Mouse (Mus musculus): ENCODE data around the gene Tmem141. TPM values are rescaled to one million over a fixed set of nuclear protein-coding genes. Genes with fewer than 3 reads are reported as not detected.
A peak's percentile ranks its signal among the peaks of the same experiment; 100 is the strongest.

Tmem141 gene
- polyA plus RNA-seq, 1 experiment = 0.15 TPM

DNA sequence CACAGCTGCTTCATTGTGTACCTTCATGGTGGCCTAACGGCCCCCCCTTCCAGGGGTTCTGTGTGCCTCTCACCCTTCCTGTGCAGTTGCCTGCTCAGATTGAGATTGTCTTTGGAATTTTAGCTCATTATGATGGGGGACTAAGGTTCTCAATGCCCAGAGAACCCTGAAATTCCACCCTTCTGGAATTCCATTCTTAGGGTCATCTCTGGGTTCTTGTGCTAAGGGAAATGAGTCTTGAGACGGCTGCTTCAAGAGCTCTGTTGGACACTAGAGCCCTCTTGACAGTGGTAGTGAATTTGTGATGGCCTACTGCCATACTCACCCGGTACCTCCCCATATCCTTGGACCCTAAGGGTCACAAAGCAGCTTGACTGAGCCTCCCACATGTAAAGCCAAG, 4.2 kb downstream of the Tmem141 start, which contains the start of gene Ccdc183:
TSS of gene Ccdc183 (minus strand) at position 101 of the 400 bp plus-strand sequence.
- no peak for TF ChIP-seq TAL1 (IDR thresholded peaks at IDR 0.05; ENCODE audit: low read length)
- no peak for TF ChIP-seq GATA1 (IDR thresholded peaks at IDR 0.05; ENCODE audit: low read length)
- H3K9me3 ChIP-seq (ENCODE audit: control insufficient read depth, low read length) = no peaks in the 10 kb centered on the region
- peaks cover 9% of the 10 kb centered on the region for H3K4me1 ChIP-seq (ENCODE audit: control insufficient read depth)
- H3K4me3 ChIP-seq (replicated peaks) = no peak within 1 kb of the TSS
- H3K36me3 ChIP-seq (ENCODE audit: control insufficient read depth) = no peaks in the 10 kb centered on the region
- peaks cover 62% of the 10 kb centered on the region for H3K27me3 ChIP-seq (ENCODE audit: control insufficient read depth)

DNA sequence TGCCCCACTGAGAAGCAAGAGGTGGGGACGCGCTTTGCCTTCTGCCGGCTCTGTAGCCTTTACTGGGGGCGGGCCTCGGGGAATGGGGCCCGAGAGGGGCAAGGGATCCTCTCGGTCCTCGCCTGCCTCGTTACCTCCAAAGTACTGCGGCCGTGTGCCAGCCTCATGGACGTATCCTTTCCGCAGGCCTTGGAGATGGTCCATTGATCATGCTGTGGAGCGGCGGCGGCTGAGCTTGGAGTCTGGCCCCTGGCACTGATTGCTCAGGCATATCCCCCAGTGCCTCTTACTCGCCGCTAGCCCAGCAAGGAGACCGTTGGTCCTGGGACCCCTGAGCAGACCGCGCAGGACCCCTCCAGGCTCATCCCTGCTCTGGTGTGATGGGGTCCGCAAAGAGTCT, 5.4 kb downstream of the Tmem141 start:
- Histone ChIP-seq H3K4me3 (replicated peaks) (no peak overlapping the region), H3K9me3 (ENCODE audit: control insufficient read depth, low read length) (no peaks in the 10 kb centered on the region), H3K36me3 (ENCODE audit: control insufficient read depth) (no peaks in the 10 kb centered on the region), H3K4me1 (ENCODE audit: control insufficient read depth) (peaks cover 3% of the 10 kb centered on the region), H3K27me3 (ENCODE audit: control insufficient read depth) (peaks cover 64% of the 10 kb centered on the region)
- TF ChIP-seq TAL1 (IDR thresholded peaks at IDR 0.05; ENCODE audit: low read length) (no peak), GATA1 (IDR thresholded peaks at IDR 0.05; ENCODE audit: low read length) (no peak)

DNA sequence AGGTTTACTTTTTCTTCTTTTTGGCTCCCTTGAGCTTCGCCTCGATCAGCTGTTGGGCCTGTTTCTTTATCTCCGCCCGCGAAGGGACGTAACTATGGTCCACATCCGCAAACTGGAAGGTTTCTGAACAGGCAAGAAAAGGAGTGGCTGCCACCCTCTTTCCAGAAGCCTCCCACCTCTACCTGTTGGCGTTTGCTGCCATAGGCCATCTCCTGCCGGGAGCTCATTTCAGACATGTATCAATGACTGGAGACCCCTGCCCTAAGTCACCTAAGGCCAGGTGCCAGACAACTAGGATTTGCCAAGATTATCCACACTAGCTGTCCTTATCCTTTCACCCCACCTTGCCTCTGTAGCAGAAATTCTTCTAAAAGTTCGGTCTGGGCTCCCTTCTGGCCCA, 13.1 kb downstream of the Tmem141 start:
- Histone ChIP-seq H3K9me3 (ENCODE audit: control insufficient read depth, low read length) (no peaks in the 10 kb centered on the region), H3K4me1 (ENCODE audit: control insufficient read depth) (peaks cover 34% of the 10 kb centered on the region), H3K27me3 (ENCODE audit: control insufficient read depth) (peaks cover 9% of the 10 kb centered on the region), H3K4me3 (replicated peaks) (peak overlapping the region; percentile 79), H3K36me3 (ENCODE audit: control insufficient read depth) (peaks cover 6% of the 10 kb centered on the region)
- TF ChIP-seq GATA1 (IDR thresholded peaks at IDR 0.05; ENCODE audit: low read length) (no peak), TAL1 (IDR thresholded peaks at IDR 0.05; ENCODE audit: low read length) (no peak)

DNA sequence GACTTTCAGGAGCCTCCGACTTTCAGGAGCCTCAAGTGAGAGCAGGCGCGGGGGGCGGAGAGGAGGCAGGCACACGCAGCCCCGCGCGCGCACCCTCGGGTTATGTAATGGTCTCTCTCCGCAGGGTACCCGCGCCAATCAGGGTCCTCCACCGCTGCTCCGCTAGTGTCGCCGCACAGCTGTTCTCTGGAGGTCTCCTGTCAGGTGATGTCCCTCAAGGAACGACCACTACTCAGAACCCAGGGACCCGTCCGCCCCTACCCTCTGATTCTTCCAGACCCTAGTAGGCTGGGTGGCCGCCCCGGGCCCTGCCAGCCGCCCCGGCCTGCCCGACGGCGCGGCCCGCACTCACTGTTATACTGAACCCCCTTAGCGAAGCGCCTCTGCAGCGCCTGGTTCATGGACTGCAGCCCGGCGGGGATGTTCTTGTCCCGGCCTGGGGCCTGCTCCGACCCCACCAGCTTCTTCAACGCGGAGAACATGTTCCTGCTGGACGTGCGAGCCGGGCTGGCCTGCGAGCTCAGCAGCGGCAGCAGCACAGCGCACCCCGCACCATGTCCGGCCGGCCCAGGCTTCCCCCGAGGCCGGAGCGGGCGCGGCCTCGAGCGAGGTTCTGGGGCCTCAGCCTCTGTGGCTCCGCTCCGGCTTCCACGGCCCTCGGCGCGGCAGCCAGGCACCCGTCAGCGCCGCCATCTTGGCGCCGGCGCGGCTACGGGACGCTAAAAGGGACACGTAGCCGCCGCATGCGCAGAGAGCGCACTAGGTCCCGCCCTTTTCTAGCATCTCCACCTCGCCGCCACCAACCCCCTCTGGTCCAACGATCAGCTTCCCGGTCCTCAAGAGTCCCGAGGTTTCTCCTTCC, 13.8 kb downstream of the Tmem141 start, which contains the start of gene Rabl6:
TSS of gene Rabl6 (minus strand) at position 761 of the 862 bp plus-strand sequence.
- peaks cover 11% of the 10 kb centered on the region for H3K36me3 ChIP-seq (ENCODE audit: control insufficient read depth)
- H3K27me3 ChIP-seq (ENCODE audit: control insufficient read depth) = peaks cover 2% of the 10 kb centered on the region
- H3K4me1 ChIP-seq (ENCODE audit: control insufficient read depth) = peaks cover 34% of the 10 kb centered on the region
- peak within 1 kb of the TSS; percentile 79 for H3K4me3 ChIP-seq (replicated peaks)
- TF ChIP-seq GATA1 (IDR thresholded peaks at IDR 0.05; ENCODE audit: low read length) (no peak), TAL1 (IDR thresholded peaks at IDR 0.05; ENCODE audit: low read length) (no peak)
- H3K9me3 ChIP-seq (ENCODE audit: control insufficient read depth, low read length) = no peaks in the 10 kb centered on the region

GRCm38 (mm10) chr2:25602526-25602925, 19.3 kb downstream of the Tmem141 start:
- H3K36me3 ChIP-seq (ENCODE audit: control insufficient read depth) = peaks cover 65% of the 10 kb centered on the region
- no peaks in the 10 kb centered on the region for H3K27me3 ChIP-seq (ENCODE audit: control insufficient read depth)
- no peaks in the 10 kb centered on the region for H3K9me3 ChIP-seq (ENCODE audit: control insufficient read depth, low read length)
- H3K4me1 ChIP-seq (ENCODE audit: control insufficient read depth) = peaks cover 26% of the 10 kb centered on the region
- H3K4me3 ChIP-seq (replicated peaks) = no peak overlapping the region
- TF ChIP-seq TAL1 (IDR thresholded peaks at IDR 0.05; ENCODE audit: low read length) = no peak
- TF ChIP-seq GATA1 (IDR thresholded peaks at IDR 0.05; ENCODE audit: low read length) = no peak

GRCm38 (mm10) chr2:25600037-25600436, 21.8 kb downstream of the Tmem141 start:
- H3K27me3 ChIP-seq (ENCODE audit: control insufficient read depth) = no peaks in the 10 kb centered on the region
- TF ChIP-seq TAL1 (IDR thresholded peaks at IDR 0.05; ENCODE audit: low read length) (no peak), GATA1 (IDR thresholded peaks at IDR 0.05; ENCODE audit: low read length) (no peak)
- H3K36me3 ChIP-seq (ENCODE audit: control insufficient read depth) = peaks cover 89% of the 10 kb centered on the region
- H3K9me3 ChIP-seq (ENCODE audit: control insufficient read depth, low read length) = no peaks in the 10 kb centered on the region
- H3K4me3 ChIP-seq (replicated peaks) = no peak overlapping the region
- H3K4me1 ChIP-seq (ENCODE audit: control insufficient read depth) = peaks cover 12% of the 10 kb centered on the region

DNA sequence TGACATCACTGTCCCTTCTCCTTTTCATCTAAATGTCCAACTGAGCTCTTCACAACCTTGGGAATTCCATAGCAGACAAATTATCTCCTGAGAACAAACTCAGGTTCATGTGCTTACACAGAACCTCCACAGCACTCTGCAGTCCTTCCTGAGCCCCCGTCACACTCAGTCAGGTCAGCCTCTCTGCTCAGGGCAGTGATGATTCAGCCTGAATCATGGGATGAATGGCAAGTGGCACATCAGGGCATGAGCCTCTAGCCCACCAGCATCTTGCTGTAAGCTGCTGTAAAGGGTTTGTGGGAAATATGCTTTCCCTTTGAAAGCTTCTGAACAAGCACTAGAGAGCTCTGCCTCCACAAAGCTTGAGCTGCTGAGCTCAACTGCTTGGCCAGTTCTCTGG, 23.1 kb downstream of the Tmem141 start:
- Histone ChIP-seq H3K4me1 (ENCODE audit: control insufficient read depth) (peaks cover 9% of the 10 kb centered on the region), H3K4me3 (replicated peaks) (no peak overlapping the region), H3K9me3 (ENCODE audit: control insufficient read depth, low read length) (no peaks in the 10 kb centered on the region), H3K27me3 (ENCODE audit: control insufficient read depth) (no peaks in the 10 kb centered on the region), H3K36me3 (ENCODE audit: control insufficient read depth) (peaks cover 92% of the 10 kb centered on the region)
- TF ChIP-seq TAL1 (IDR thresholded peaks at IDR 0.05; ENCODE audit: low read length) (no peak), GATA1 (IDR thresholded peaks at IDR 0.05; ENCODE audit: low read length) (no peak)

- no peak overlapping the region for H3K4me3 ChIP-seq (replicated peaks)
- H3K9me3 ChIP-seq (ENCODE audit: control insufficient read depth, low read length) = no peaks in the 10 kb centered on the region
- peaks cover 9% of the 10 kb centered on the region for H3K4me1 ChIP-seq (ENCODE audit: control insufficient read depth)
- no peaks in the 10 kb centered on the region for H3K27me3 ChIP-seq (ENCODE audit: control insufficient read depth)
- H3K36me3 ChIP-seq (ENCODE audit: control insufficient read depth) = peaks cover 94% of the 10 kb centered on the region
- no peak for TF ChIP-seq GATA1 (IDR thresholded peaks at IDR 0.05; ENCODE audit: low read length)
- no peak for TF ChIP-seq TAL1 (IDR thresholded peaks at IDR 0.05; ENCODE audit: low read length)
Measured at GRCm38 (mm10) chr2:25596765-25597510, 24.9 kb downstream of the Tmem141 start.

GRCm38 (mm10) chr2:25591863-25592262, 29.9 kb downstream of the Tmem141 start:
- H3K4me3 ChIP-seq (replicated peaks) = no peak overlapping the region
- no peaks in the 10 kb centered on the region for H3K27me3 ChIP-seq (ENCODE audit: control insufficient read depth)
- no peaks in the 10 kb centered on the region for H3K4me1 ChIP-seq (ENCODE audit: control insufficient read depth)
- H3K36me3 ChIP-seq (ENCODE audit: control insufficient read depth) = peaks cover 90% of the 10 kb centered on the region
- no peaks in the 10 kb centered on the region for H3K9me3 ChIP-seq (ENCODE audit: control insufficient read depth, low read length)
- no peak for TF ChIP-seq GATA1 (IDR thresholded peaks at IDR 0.05; ENCODE audit: low read length)
- no peak for TF ChIP-seq TAL1 (IDR thresholded peaks at IDR 0.05; ENCODE audit: low read length)

All from erythroblast, embryonic 14.5 days (primary cell).